Mouse (Mus musculus) heart, adult 2 months (tissue): ENCODE measurements around the gene Adamts16. TPM values are rescaled to one million over a fixed set of nuclear protein-coding genes. Genes with fewer than 3 reads are reported as not detected.

ENCODE experiments used
- DNase-seq, 2 experiments: peaks; one replicate each; pipeline ENCODE4 v3.0.0; 2021
- H3K27ac ChIP-seq: fragments of 200-600 bp; 2 replicates; pipeline ENCODE4 v1.8.1; 2022
- H3K27me3 ChIP-seq: fragments of 200-500 bp; 2 replicates; pipeline ENCODE4 v1.6.1; 2012; ENCODE audit warnings: mild to moderate bottlenecking, low read length, inconsistent platforms, mixed read lengths; ENCODE audit not compliant: control insufficient read depth, insufficient read depth
- H3K36me3 ChIP-seq: fragments of 200-500 bp; 2 replicates; pipeline ENCODE4 v1.6.1; 2012; ENCODE audit warnings: low read length, inconsistent platforms; ENCODE audit not compliant: control insufficient read depth, insufficient read depth
- H3K4me1 ChIP-seq: fragments of 200-500 bp; 2 replicates; pipeline ENCODE4 v1.6.1; 2011; ENCODE audit warnings: low read length; ENCODE audit not compliant: control insufficient read depth, insufficient read depth
- H3K4me3 ChIP-seq: fragments of 200-600 bp; 2 replicates; pipeline ENCODE4 v1.8.1; 2022
- H3K79me2 ChIP-seq: fragments of 200-500 bp; replicated peaks from 2 replicates; pipeline ENCODE4 v1.6.1; 2012; ENCODE audit warnings: mild to moderate bottlenecking, inconsistent platforms, low read length, moderate library complexity, mixed read lengths; ENCODE audit not compliant: control insufficient read depth, insufficient read depth
- H3K9ac ChIP-seq: fragments of 200-500 bp; 2 replicates; pipeline ENCODE4 v1.6.1; 2012; ENCODE audit warnings: low read depth, mild to moderate bottlenecking, control low read depth, inconsistent platforms, low read length, mixed read lengths
- CTCF ChIP-seq: fragments of 200-600 bp; IDR thresholded peaks from 2 replicates; pipeline ENCODE4 v1.8.1; 2022; ENCODE audit warnings: antibody characterized with exemption, mild to moderate bottlenecking, moderate library complexity
- EP300 ChIP-seq: fragments of 200-500 bp; IDR thresholded peaks from 2 replicates; pipeline ENCODE4 v1.6.1; 2011; ENCODE audit warnings: low read depth, low read length, control low read depth; ENCODE audit not compliant: insufficient read depth
- POLR2A ChIP-seq: fragments of 200-500 bp; IDR thresholded peaks from 2 replicates; pipeline ENCODE4 v1.6.1; 2011; ENCODE audit warnings: mild to moderate bottlenecking, low read depth, low read length, control low read depth; ENCODE audit not compliant: insufficient read depth
- WGBS: fragments of 180-500 bp; shearing (Covaris S2); methylation state at CpG from one replicate; pipeline ENCODE4 v1.1.7; 2018; 5-methylcytosine and 5-hydroxymethylcytosine counted together
- intact Hi-C: fragments of 180-260 bp; cut with DNase I; formaldehyde crosslinking; loops from one replicate; pipeline ENCODE4 v1.15.1; 2025
- polyA plus RNA-seq: library from polyadenylated mRNA; depleted of rRNA; stranded (reverse); fragments of >200 nt; gene quantifications from 2 replicates; pipeline ENCODE4 v1.2.3, GENCODE M21; 2012; rRNA removed
- total RNA-seq, 2 experiments: library from RNA; stranded (reverse); gene quantifications; 2 replicates each; pipeline ENCODE4 v1.2.3; 2021

Gene Adamts16
- total and polyA plus RNA-seq, 3 experiments, result 0.04 TPM; not detected in 2

- TF ChIP-seq CTCF (no peak), POLR2A (no peak), EP300 (no peak)
- 71% methylated on average over 7 of the region's 7 CpGs for WGBS
- intact Hi-C loops, result no loop called here
- no peak overlapping the region for H3K27ac ChIP-seq
- H3K79me2 ChIP-seq, result no peaks in the 10 kb centered on the region
- no peak overlapping the region for H3K9ac ChIP-seq
- H3K27me3 ChIP-seq, result no peaks in the 10 kb centered on the region
- no peaks in the 10 kb centered on the region for H3K36me3 ChIP-seq
- no peak overlapping the region for H3K4me3 ChIP-seq
- peak in 1 of 2 experiments; percentile 8 for DNase-seq
- no peaks in the 10 kb centered on the region for H3K4me1 ChIP-seq
These were observed 156.5 kb downstream of the Adamts16 start for GRCm38 (mm10) chr13:70684976-70685609.

- H3K9ac ChIP-seq, result no peak overlapping the region
- WGBS, result 85% methylated on average over 7 of the region's 7 CpGs
- TF ChIP-seq EP300 (no peak), CTCF (no peak), POLR2A (no peak)
- H3K27ac ChIP-seq, result no peak overlapping the region
- no peaks in the 10 kb centered on the region for H3K79me2 ChIP-seq
- H3K4me3 ChIP-seq, result no peak overlapping the region
- H3K36me3 ChIP-seq, result no peaks in the 10 kb centered on the region
- H3K27me3 ChIP-seq, result no peaks in the 10 kb centered on the region
- DNase-seq, result no peak
- H3K4me1 ChIP-seq, result no peaks in the 10 kb centered on the region
- intact Hi-C loops, result no loop called here
These were observed 160.0 kb downstream of the Adamts16 start for GRCm38 (mm10) chr13:70681411-70682183.

GRCm38 (mm10) chr13:70680316-70680715 lies 161.3 kb downstream of the Adamts16 start:
- Histone ChIP-seq H3K9ac (no peak overlapping the region), H3K4me1 (no peaks in the 10 kb centered on the region), H3K79me2 (no peaks in the 10 kb centered on the region), H3K27ac (no peak overlapping the region), H3K4me3 (no peak overlapping the region), H3K27me3 (no peaks in the 10 kb centered on the region), H3K36me3 (no peaks in the 10 kb centered on the region)
- intact Hi-C loops, result no loop called here
- no peak for DNase-seq
- no peak for TF ChIP-seq POLR2A
- no peak for TF ChIP-seq CTCF
- TF ChIP-seq EP300, result no peak
- WGBS, result 92% methylated on average over 3 of the region's 3 CpGs

Other genes starting within 250 kb of the Adamts16 start
- gene Ice1, start 204.2 kb downstream of the Adamts16 start, total RNA-seq, result 10 to 100 TPM; 25.7 to 30.4 TPM
- 24.3 and 44.7 TPM in 2 replicates for gene Ice1, start 204.2 kb downstream of the Adamts16 start, polyA plus RNA-seq